Mouse (Mus musculus) MEL (cell line): ENCODE data around the gene Mog. TPM values are rescaled to one million over a fixed set of nuclear protein-coding genes. Genes with fewer than 3 reads are reported as not detected.

Source experiments
- DNase-seq: peaks from one replicate; pipeline ENCODE4 v3.0.0; 2011; ENCODE audit warnings: low read depth, low spot score
- H3K27ac ChIP-seq: 2 replicates; pipeline ENCODE4 v1.5.1; 2012; ENCODE audit warnings: low read depth, mild to moderate bottlenecking, control low read depth, low read length, moderate library complexity; ENCODE audit not compliant: control insufficient read depth
- H3K27me3 ChIP-seq, 2 experiments: fragments of 150-350 bp in 1 of 2; sonication (generic) in 1 of 2; 2 replicates each; pipeline ENCODE4 v1.6.1; 2012; ENCODE audit warnings: low read length in 2 of 2, mild to moderate bottlenecking in 2 of 2, improper control_type of control experiment in 1 of 2, moderate library complexity in 1 of 2; ENCODE audit not compliant: insufficient read depth in 2 of 2, control insufficient read depth in 1 of 2
- H3K36me3 ChIP-seq, 2 experiments: 2 replicates each; pipeline ENCODE4 v1.6.1; 2012 to 2014; ENCODE audit warnings: low read length in 2 of 2, improper control_type of control experiment in 1 of 2, inconsistent platforms in 1 of 2, mild to moderate bottlenecking in 1 of 2; ENCODE audit not compliant: insufficient read depth in 2 of 2, control insufficient read depth in 1 of 2
- H3K4me1 ChIP-seq, 2 experiments: fragments of 150-350 bp in 1 of 2; sonication (generic) in 1 of 2; 2 replicates each; pipeline ENCODE4 v1.6.1; 2012; ENCODE audit warnings: low read length in 2 of 2, improper control_type of control experiment in 1 of 2, mild to moderate bottlenecking in 1 of 2; ENCODE audit not compliant: insufficient read depth in 2 of 2, control insufficient read depth in 1 of 2
- H3K4me3 ChIP-seq, 2 experiments: fragments of 150-350 bp in 1 of 2; sonication (generic) in 1 of 2; 2 replicates each; pipeline ENCODE4 v1.5.1; 2012; ENCODE audit warnings: low read depth in 2 of 2, low read length in 2 of 2, mild to moderate bottlenecking in 2 of 2, moderate library complexity in 2 of 2, control low read depth in 1 of 2, improper control_type of control experiment in 1 of 2; ENCODE audit not compliant: control insufficient read depth in 1 of 2, insufficient read depth in 1 of 2
- H3K79me2 ChIP-seq: 2 replicates; pipeline ENCODE4 v1.6.1; 2012; ENCODE audit warnings: mild to moderate bottlenecking, low read length, moderate library complexity; ENCODE audit not compliant: control insufficient read depth, poor library complexity, insufficient read depth
- H3K9ac ChIP-seq: 2 replicates; pipeline ENCODE4 v1.6.1; 2012; ENCODE audit warnings: low read depth, mild to moderate bottlenecking, control low read depth, low read length, moderate library complexity; ENCODE audit not compliant: control insufficient read depth, poor library complexity, severe bottlenecking
- H3K9me3 ChIP-seq: fragments of 150-350 bp; sonication (generic); replicated peaks from 2 replicates; pipeline ENCODE4 v1.6.1; 2012; ENCODE audit warnings: mild to moderate bottlenecking, low read length, improper control_type of control experiment, moderate library complexity; ENCODE audit not compliant: insufficient read depth
- BHLHE40 ChIP-seq: IDR thresholded peaks from 2 replicates; pipeline ENCODE4 v1.6.1; 2012; ENCODE audit warnings: low read depth, mild to moderate bottlenecking, inconsistent platforms, low read length, improper control_type of control experiment, borderline replicate concordance
- E2F4 ChIP-seq: IDR thresholded peaks from 2 replicates; pipeline ENCODE4 v1.6.1; 2011; ENCODE audit warnings: low read depth, low read length, improper control_type of control experiment, borderline replicate concordance
- EP300 ChIP-seq, 2 experiments: IDR thresholded peaks; 2 replicates each; pipeline ENCODE4 v1.6.1; 2011; ENCODE audit warnings: improper control_type of control experiment in 2 of 2, low read length in 2 of 2, low read depth in 1 of 2, mild to moderate bottlenecking in 1 of 2
- GABPA ChIP-seq: IDR thresholded peaks from 2 replicates; pipeline ENCODE4 v1.6.1; 2012; ENCODE audit warnings: low read depth, mild to moderate bottlenecking, inconsistent platforms, low read length, improper control_type of control experiment, moderate library complexity
- GATA1 ChIP-seq: IDR thresholded peaks from 2 replicates; pipeline ENCODE4 v1.6.1; 2011; ENCODE audit warnings: low read depth, low read length, improper control_type of control experiment
- HCFC1 ChIP-seq: IDR thresholded peaks from 2 replicates; pipeline ENCODE4 v1.6.1; 2012; ENCODE audit warnings: low read depth, mild to moderate bottlenecking, inconsistent platforms, low read length, improper control_type of control experiment, moderate library complexity
- MAX ChIP-seq: IDR thresholded peaks from 2 replicates; pipeline ENCODE4 v1.6.1; 2011; ENCODE audit warnings: low read length, improper control_type of control experiment
- MAZ ChIP-seq: IDR thresholded peaks from 2 replicates; pipeline ENCODE4 v1.6.1; 2012; ENCODE audit warnings: low read depth, mild to moderate bottlenecking, inconsistent platforms, low read length, improper control_type of control experiment
- MXI1 ChIP-seq: IDR thresholded peaks from 2 replicates; pipeline ENCODE4 v1.6.1; 2011; ENCODE audit warnings: mild to moderate bottlenecking, low read depth, low read length, improper control_type of control experiment
- MYC ChIP-seq: IDR thresholded peaks from 2 replicates; pipeline ENCODE4 v1.6.1; 2011; ENCODE audit warnings: low read depth, mild to moderate bottlenecking, low read length, improper control_type of control experiment, moderate library complexity
- NELFE ChIP-seq: IDR thresholded peaks from 2 replicates; pipeline ENCODE4 v1.6.1; 2011; ENCODE audit warnings: low read depth, low read length, improper control_type of control experiment
- NRF1 ChIP-seq: IDR thresholded peaks from 2 replicates; pipeline ENCODE4 v1.6.1; 2014; ENCODE audit warnings: low read depth, mild to moderate bottlenecking, inconsistent platforms, low read length, improper control_type of control experiment, moderate library complexity; ENCODE audit not compliant: poor library complexity, insufficient read depth, severe bottlenecking
- POLR2A ChIP-seq, 2 experiments: IDR thresholded peaks; 2 replicates each; pipeline ENCODE4 v1.6.1; 2011 to 2012; ENCODE audit warnings: low read length in 2 of 2, mild to moderate bottlenecking in 2 of 2, control low read depth in 1 of 2, improper control_type of control experiment in 1 of 2, low read depth in 1 of 2, moderate library complexity in 1 of 2; ENCODE audit not compliant: control insufficient read depth in 1 of 2, insufficient read depth in 1 of 2, poor library complexity in 1 of 2
- POLR2AphosphoS2 ChIP-seq: IDR thresholded peaks from 2 replicates; pipeline ENCODE4 v1.6.1; 2011; ENCODE audit warnings: low read length, improper control_type of control experiment
- POLR2AphosphoS5 ChIP-seq: IDR thresholded peaks from 2 replicates; pipeline ENCODE4 v1.6.1; 2012; ENCODE audit warnings: low read depth, borderline replicate concordance, mild to moderate bottlenecking, inconsistent platforms, low read length, moderate library complexity, mixed read lengths
- RCOR1 ChIP-seq: IDR thresholded peaks from 2 replicates; pipeline ENCODE4 v1.6.1; 2012; ENCODE audit warnings: low read depth, mild to moderate bottlenecking, inconsistent platforms, low read length, improper control_type of control experiment
- SMC3 ChIP-seq: IDR thresholded peaks from 2 replicates; pipeline ENCODE4 v1.6.1; 2011; ENCODE audit warnings: low read depth, low read length, improper control_type of control experiment
- TCF12 ChIP-seq: IDR thresholded peaks from 2 replicates; pipeline ENCODE4 v1.6.1; 2014; ENCODE audit warnings: low read depth, mild to moderate bottlenecking, inconsistent platforms, low read length, improper control_type of control experiment, moderate library complexity
- UBTF ChIP-seq: IDR thresholded peaks from 2 replicates; pipeline ENCODE4 v1.6.1; 2012; ENCODE audit warnings: low read depth, mild to moderate bottlenecking, inconsistent platforms, low read length, improper control_type of control experiment, moderate library complexity, borderline replicate concordance; ENCODE audit not compliant: insufficient read depth
- USF1 ChIP-seq: IDR thresholded peaks from 2 replicates; pipeline ENCODE4 v1.6.1; 2014; ENCODE audit warnings: low read depth, mild to moderate bottlenecking, inconsistent platforms, low read length, improper control_type of control experiment, moderate library complexity
- ZC3H11A ChIP-seq: IDR thresholded peaks from 2 replicates; pipeline ENCODE4 v1.6.1; 2012; ENCODE audit warnings: low read depth, mild to moderate bottlenecking, inconsistent platforms, low read length, improper control_type of control experiment
- ZMIZ1 ChIP-seq: IDR thresholded peaks from 2 replicates; pipeline ENCODE4 v1.6.1; 2012; ENCODE audit warnings: low read depth, mild to moderate bottlenecking, inconsistent platforms, low read length, improper control_type of control experiment, moderate library complexity
- ZNF384 ChIP-seq: IDR thresholded peaks from 2 replicates; pipeline ENCODE4 v1.6.1; 2012; ENCODE audit warnings: low read depth, mild to moderate bottlenecking, inconsistent platforms, low read length, improper control_type of control experiment
- polyA plus RNA-seq, 2 experiments: library from polyadenylated mRNA; stranded (reverse) in 1 of 2; unstranded in 1 of 2; fragments of >175 nt in 1 of 2; fragments of >200 nt in 1 of 2; gene quantifications; 2 replicates each; pipeline versions ENCODE4 v1.2.1 to v1.2.4; 2012; ENCODE audit warnings: low replicate concordance in 2 of 2, low read depth in 1 of 2; ENCODE audit not compliant: insufficient read length in 2 of 2, insufficient read depth in 1 of 2, missing spikeins in 1 of 2
- total RNA-seq: library from RNA; depleted of rRNA; stranded (reverse); fragments of 300-350 nt; gene quantifications from 2 replicates; pipeline ENCODE4 v1.2.3, GENCODE M21; 2012

The Mog gene
- total and polyA plus RNA-seq, 3 experiments, result not detected

DNA sequence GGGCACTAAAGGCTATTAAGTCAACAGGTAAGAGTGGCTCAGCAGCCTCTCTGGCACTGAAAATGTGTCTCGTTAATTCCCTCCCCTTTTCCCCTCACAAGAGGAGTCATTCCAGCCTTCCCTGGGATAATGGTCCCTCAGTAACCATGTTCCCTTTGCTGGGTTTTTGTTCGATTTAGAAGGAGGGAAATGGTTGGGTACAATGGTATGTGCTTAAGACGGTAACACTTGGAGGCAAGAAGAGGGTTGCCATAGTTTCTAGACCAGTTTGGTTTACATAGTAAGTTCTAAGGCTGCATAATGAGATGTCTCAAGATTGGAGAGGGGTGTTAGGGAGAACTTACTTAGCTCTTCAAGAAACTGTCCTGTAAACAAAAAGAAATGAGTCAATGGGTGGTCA lies 11.5 kb downstream of the Mog start:
- H3K27me3 ChIP-seq, result peaks cover 3 to 6% of the 10 kb centered on the region in 2 experiments
- H3K36me3 ChIP-seq, result no peaks in the 10 kb centered on the region
- H3K79me2 ChIP-seq, result no peaks in the 10 kb centered on the region
- TF ChIP-seq GABPA (no peak), SMC3 (no peak), EP300 (IDR thresholded peaks at IDR 0.05; ENCODE audit: low read depth in 1 of 2, low read length in 2 of 2) (no peak), ZNF384 (no peak), GATA1 (no peak), NELFE (no peak), ZMIZ1 (no peak), NRF1 (no peak), POLR2A (IDR thresholded peaks at IDR 0.05; ENCODE audit: control insufficient read depth in 1 of 2, insufficient read depth in 1 of 2, low read depth in 1 of 2, low read length in 2 of 2, poor library complexity in 1 of 2) (no peak), HCFC1 (no peak), MAX (no peak), BHLHE40 (no peak), TCF12 (no peak), MAZ (no peak), MYC (no peak), RCOR1 (no peak), UBTF (no peak), MXI1 (no peak), POLR2AphosphoS2 (no peak)
- TF ChIP-seq, all 39 proteins: peak for 0
- H3K4me3 ChIP-seq, result no peak overlapping the region
- H3K27ac ChIP-seq, result no peak overlapping the region
- H3K9me3 ChIP-seq, result no peaks in the 10 kb centered on the region
- H3K4me1 ChIP-seq, result no peaks in the 10 kb centered on the region
- DNase-seq, result no peak
- H3K9ac ChIP-seq, result no peak overlapping the region

DNA sequence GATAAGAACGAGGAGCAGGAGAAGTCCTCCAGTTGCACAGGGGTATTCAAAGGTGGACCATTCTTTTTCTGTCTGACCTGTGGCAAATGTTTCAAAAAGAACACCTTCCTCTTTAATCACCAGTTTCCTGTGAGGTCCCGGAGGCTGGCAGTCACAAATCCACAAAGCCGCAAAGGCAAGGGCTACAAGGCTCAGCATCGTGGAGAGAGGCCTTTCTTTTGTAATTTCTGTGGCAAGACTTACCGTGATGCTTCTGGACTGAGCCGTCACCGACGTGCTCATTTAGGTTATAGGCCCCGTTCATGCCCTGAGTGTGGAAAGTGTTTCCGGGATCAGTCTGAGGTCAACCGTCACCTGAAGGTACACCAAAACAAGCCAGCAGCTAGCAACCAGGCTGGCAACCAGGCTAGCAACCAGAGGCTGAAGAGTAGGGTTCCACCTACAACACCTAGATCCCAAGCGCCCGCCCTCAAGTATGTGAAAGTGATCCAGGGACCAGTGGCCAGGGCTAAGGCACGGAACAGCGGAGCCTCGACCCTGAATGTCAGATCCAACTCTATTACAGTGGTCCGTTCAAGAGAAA lies 13.6 kb downstream of the Mog start:
- Histone ChIP-seq H3K4me3 (no peak overlapping the region), H3K36me3 (no peaks in the 10 kb centered on the region), H3K27ac (no peak overlapping the region)

More for the DNA sequence above, 13.6 kb downstream of the Mog start:
- Histone ChIP-seq H3K79me2 (no peaks in the 10 kb centered on the region), H3K27me3 (peaks cover 6 to 8% of the 10 kb centered on the region in 2 experiments), H3K4me1 (no peaks in the 10 kb centered on the region), H3K9ac (no peak overlapping the region), H3K9me3 (no peaks in the 10 kb centered on the region)
- no peak for TF ChIP-seq ZNF384
- TF ChIP-seq ZC3H11A, result no peak
- TF ChIP-seq BHLHE40, result no peak
- no peak for TF ChIP-seq SMC3
- no peak for TF ChIP-seq USF1
- TF ChIP-seq E2F4, result no peak
- no peak for TF ChIP-seq POLR2AphosphoS5
- no peak for DNase-seq
